Mouse (Mus musculus): ENCODE measurements around the gene Apoa5. TPM values are rescaled to one million over a fixed set of nuclear protein-coding genes. Genes with fewer than 3 reads are reported as not detected.

The Apoa5 gene
- polyA plus RNA-seq, 1 experiment from 2014 or later, result not detected

DNA sequence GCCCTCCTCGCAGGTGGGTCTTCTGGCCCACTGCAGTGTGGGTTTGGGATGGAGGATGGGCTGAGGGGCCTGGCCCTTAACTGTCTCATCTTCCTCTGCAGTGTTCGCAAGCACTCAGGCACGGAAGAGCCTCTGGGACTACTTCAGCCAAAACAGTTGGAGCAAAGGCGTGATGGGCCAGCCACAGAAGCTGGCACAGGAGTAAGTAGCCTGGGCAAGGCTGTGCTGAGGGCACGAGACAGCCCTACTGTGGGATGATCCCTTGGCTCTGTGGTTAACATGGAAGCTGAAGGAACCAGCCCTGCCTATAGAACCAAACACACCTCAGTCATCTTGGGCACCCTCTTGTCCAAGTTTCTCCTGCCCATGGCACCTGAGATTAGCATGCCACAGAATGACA is 692 bp downstream of the Apoa5 start:
- H3K4me1 ChIP-seq (ENCODE audit: control insufficient read depth in 2 of 2, insufficient read depth in 2 of 2, low read length in 2 of 2), result peaks cover 4 to 7% of the 10 kb centered on the region in 2 experiments; a peak in 2 of 4 replicates
- H3K27me3 ChIP-seq (ENCODE audit: control insufficient read depth, insufficient read depth, low read length), result peaks cover 33% of the 10 kb centered on the region
- ATAC-seq (ENCODE audit: insufficient number of reproducible peaks, insufficient read depth, low FRiP score, low read depth), result no peak
- no peak overlapping the region for H3K27ac ChIP-seq (replicated peaks in 1 of 2; ENCODE audit: control insufficient read depth in 1 of 2, insufficient read depth in 1 of 2, low read depth in 2 of 2, low read length in 2 of 2)
- 86% methylated on average over 5 of the region's 5 CpGs for WGBS
- H3K4me3 ChIP-seq (ENCODE audit: control insufficient read depth in 1 of 2, insufficient read depth in 1 of 2, low read depth in 1 of 2, low read length in 2 of 2), result no peak overlapping the region
- no peak overlapping the region for H3K9ac ChIP-seq (ENCODE audit: low read length)
- H3K36me3 ChIP-seq (ENCODE audit: control insufficient read depth, insufficient read depth, low read length), result no peaks in the 10 kb centered on the region
- H3K9me3 ChIP-seq (ENCODE audit: control insufficient read depth, low read length), result no peaks in the 10 kb centered on the region
- no peak overlapping the region for H3K4me2 ChIP-seq (ENCODE audit: low read length)

DNA sequence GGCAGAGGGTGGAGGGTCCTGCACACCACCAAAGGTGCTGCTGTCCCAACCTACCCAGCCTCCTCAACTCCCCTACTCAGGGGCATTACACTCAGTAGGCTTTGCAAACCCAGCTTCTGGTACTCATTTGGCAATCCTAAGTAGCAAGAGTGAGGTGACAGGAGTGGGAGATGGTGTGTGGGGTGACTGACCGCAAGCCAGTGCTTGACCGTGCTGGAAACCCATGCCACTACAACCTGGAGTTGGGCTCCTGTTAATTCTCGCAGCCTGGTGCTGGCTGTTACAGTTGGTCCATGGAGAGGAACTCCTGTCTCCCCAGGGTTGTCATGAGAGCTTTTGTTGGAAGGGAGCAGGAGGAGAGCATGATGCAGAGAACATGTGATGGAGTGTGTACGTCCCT is 2.3 kb downstream of the Apoa5 start:
- Histone ChIP-seq H3K9me3 (ENCODE audit: control insufficient read depth, low read length) (no peaks in the 10 kb centered on the region), H3K4me2 (ENCODE audit: low read length) (no peak overlapping the region), H3K9ac (ENCODE audit: low read length) (no peak overlapping the region), H3K4me1 (ENCODE audit: control insufficient read depth in 2 of 2, insufficient read depth in 2 of 2, low read length in 2 of 2) (peaks cover 4 to 7% of the 10 kb centered on the region in 2 experiments; a peak in 2 of 4 replicates), H3K4me3 (ENCODE audit: control insufficient read depth in 1 of 2, insufficient read depth in 1 of 2, low read depth in 1 of 2, low read length in 2 of 2) (no peak overlapping the region), H3K27me3 (ENCODE audit: control insufficient read depth, insufficient read depth, low read length) (peaks cover 33% of the 10 kb centered on the region), H3K27ac (replicated peaks in 1 of 2; ENCODE audit: control insufficient read depth in 1 of 2, insufficient read depth in 1 of 2, low read depth in 2 of 2, low read length in 2 of 2) (no peak overlapping the region), H3K36me3 (ENCODE audit: control insufficient read depth, insufficient read depth, low read length) (peaks cover 13% of the 10 kb centered on the region)
- WGBS, result 82% methylated on average over 4 of the region's 4 CpGs
- ATAC-seq (ENCODE audit: insufficient number of reproducible peaks, insufficient read depth, low FRiP score, low read depth), result no peak

DNA sequence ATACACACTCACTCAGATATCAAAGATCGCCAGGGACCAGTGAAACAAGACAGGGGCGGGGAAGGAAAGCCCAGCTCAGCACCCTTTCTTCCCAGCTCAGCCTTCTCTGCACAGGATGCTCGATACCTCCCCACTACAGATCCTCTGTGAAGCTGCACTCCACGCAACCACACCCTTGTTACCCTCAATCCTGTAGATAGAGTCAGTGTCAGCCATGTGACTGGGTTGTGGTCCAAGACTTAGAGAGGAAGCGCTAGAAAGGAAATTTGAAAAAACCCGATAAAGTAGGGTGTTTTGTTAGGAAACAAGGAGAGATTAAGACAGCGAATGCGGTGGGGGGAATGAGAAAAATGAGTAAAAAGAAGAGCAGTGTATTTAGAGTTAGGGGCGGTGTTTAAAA is 3.6 kb downstream of the Apoa5 start:
- Histone ChIP-seq H3K27me3 (ENCODE audit: control insufficient read depth, insufficient read depth, low read length) (peaks cover 33% of the 10 kb centered on the region), H3K9ac (ENCODE audit: low read length) (no peak overlapping the region), H3K4me2 (ENCODE audit: low read length) (peak overlapping the region; percentile 83), H3K27ac (replicated peaks in 1 of 2; ENCODE audit: control insufficient read depth in 1 of 2, insufficient read depth in 1 of 2, low read depth in 2 of 2, low read length in 2 of 2) (no peak overlapping the region), H3K4me3 (ENCODE audit: control insufficient read depth in 1 of 2, insufficient read depth in 1 of 2, low read depth in 1 of 2, low read length in 2 of 2) (no peak overlapping the region), H3K9me3 (ENCODE audit: control insufficient read depth, low read length) (no peaks in the 10 kb centered on the region), H3K36me3 (ENCODE audit: control insufficient read depth, insufficient read depth, low read length) (peaks cover 26% of the 10 kb centered on the region), H3K4me1 (ENCODE audit: control insufficient read depth in 2 of 2, insufficient read depth in 2 of 2, low read length in 2 of 2) (peaks cover 4 to 7% of the 10 kb centered on the region in 2 experiments; a peak in 2 of 4 replicates)
- ATAC-seq (ENCODE audit: insufficient number of reproducible peaks, insufficient read depth, low FRiP score, low read depth), result no peak; the same call in 1 of the 2 replicates
- 64% methylated on average over 9 of the region's 9 CpGs for WGBS

DNA sequence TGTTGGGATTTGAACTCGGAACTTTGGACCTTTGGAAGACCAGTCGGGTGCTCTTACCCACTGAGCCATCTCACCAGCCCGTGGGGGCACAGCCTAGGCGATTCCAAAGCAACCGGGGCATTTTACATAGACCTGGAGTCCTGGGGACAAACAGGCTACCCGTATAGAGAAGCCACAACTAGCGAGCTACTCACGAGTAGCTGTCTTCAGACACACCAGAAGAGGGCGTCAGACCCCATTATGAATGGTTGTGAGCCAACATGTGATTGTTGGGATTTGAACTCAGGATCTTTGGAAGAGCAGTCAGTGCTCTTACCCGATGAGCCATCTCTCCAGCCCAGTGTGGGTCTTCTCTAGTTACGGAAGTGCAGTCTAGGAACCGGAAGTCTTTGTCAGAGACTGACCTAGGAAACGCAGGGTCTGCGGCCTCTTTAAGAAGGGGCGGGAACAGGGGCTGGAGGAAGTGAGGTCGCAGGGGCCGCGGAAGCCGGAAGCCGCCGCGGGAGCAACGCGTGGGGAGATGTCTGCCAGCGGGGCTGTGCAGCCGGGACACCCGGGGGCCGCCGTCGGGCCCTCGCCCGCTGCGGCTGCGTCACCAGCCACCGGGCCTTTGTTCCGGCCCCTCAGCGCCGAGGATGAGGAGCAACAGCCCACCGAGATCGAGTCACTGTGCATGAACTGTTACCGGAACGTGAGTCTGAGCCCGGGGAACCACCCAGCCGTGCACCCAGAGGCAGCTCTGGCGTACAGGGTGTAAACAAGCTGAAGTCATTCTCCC is 4.4 kb downstream of the Apoa5 start, which contains the start of gene Zpr1:
Zpr1 (plus strand) TSS at position 388 of the 778 bp plus-strand sequence.
- H3K9ac ChIP-seq (ENCODE audit: low read length), result peak within 1 kb of the TSS; percentile 84
- peaks cover 4 to 7% of the 10 kb centered on the region in 2 experiments; a peak in 2 of 4 replicates for H3K4me1 ChIP-seq (ENCODE audit: control insufficient read depth in 2 of 2, insufficient read depth in 2 of 2, low read length in 2 of 2)
- peak within 1 kb of the TSS; percentile 61 to 90 for H3K4me3 ChIP-seq (ENCODE audit: control insufficient read depth in 1 of 2, insufficient read depth in 1 of 2, low read depth in 1 of 2, low read length in 2 of 2)
- 5% methylated on average over 45 of the region's 45 CpGs for WGBS
- H3K27me3 ChIP-seq (ENCODE audit: control insufficient read depth, insufficient read depth, low read length), result peaks cover 28% of the 10 kb centered on the region
- H3K4me2 ChIP-seq (ENCODE audit: low read length), result peak within 1 kb of the TSS; percentile 83
- H3K27ac ChIP-seq (replicated peaks in 1 of 2; ENCODE audit: control insufficient read depth in 1 of 2, insufficient read depth in 1 of 2, low read depth in 2 of 2, low read length in 2 of 2), result peak within 1 kb of the TSS; percentile 12 to 40; a peak in 3 of 4 replicates
- ATAC-seq (ENCODE audit: insufficient number of reproducible peaks, insufficient read depth, low FRiP score, low read depth), result peak; percentile 87
- peaks cover 34% of the 10 kb centered on the region for H3K36me3 ChIP-seq (ENCODE audit: control insufficient read depth, insufficient read depth, low read length)
- H3K9me3 ChIP-seq (ENCODE audit: control insufficient read depth, low read length), result no peaks in the 10 kb centered on the region

DNA sequence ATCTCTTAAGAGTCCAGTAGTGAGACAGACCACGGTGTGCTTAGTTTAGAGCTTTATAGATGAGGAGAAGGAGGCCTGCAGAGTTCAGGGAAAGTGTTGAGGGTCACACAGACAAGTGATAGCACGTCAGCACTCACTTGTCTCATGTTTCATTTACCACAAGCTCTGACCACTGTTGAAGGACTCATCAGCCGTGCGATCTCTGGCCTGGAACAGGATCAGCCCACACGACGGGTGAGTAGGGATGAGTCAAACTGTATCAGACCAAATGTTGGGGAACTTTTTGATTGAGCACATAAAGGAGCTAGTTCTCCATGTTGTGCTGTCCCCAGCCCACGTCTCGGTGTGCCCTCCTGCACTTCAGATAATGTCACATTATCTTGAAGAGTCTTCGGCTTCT is 6.1 kb downstream of the Apoa5 start:
- H3K36me3 ChIP-seq (ENCODE audit: control insufficient read depth, insufficient read depth, low read length), result peaks cover 50% of the 10 kb centered on the region
- no peaks in the 10 kb centered on the region for H3K9me3 ChIP-seq (ENCODE audit: control insufficient read depth, low read length)
- 64% methylated on average over 9 of the region's 9 CpGs for WGBS
- no peak overlapping the region for H3K4me3 ChIP-seq (ENCODE audit: control insufficient read depth in 1 of 2, insufficient read depth in 1 of 2, low read depth in 1 of 2, low read length in 2 of 2)
- H3K4me1 ChIP-seq (ENCODE audit: control insufficient read depth in 2 of 2, insufficient read depth in 2 of 2, low read length in 2 of 2), result peaks cover 4 to 7% of the 10 kb centered on the region in 2 experiments; a peak in 2 of 4 replicates
- H3K4me2 ChIP-seq (ENCODE audit: low read length), result no peak overlapping the region
- H3K27ac ChIP-seq (replicated peaks in 1 of 2; ENCODE audit: control insufficient read depth in 1 of 2, insufficient read depth in 1 of 2, low read depth in 2 of 2, low read length in 2 of 2), result no peak overlapping the region
- ATAC-seq (ENCODE audit: insufficient number of reproducible peaks, insufficient read depth, low FRiP score, low read depth), result no peak
- H3K27me3 ChIP-seq (ENCODE audit: control insufficient read depth, insufficient read depth, low read length), result peaks cover 16% of the 10 kb centered on the region
- no peak overlapping the region for H3K9ac ChIP-seq (ENCODE audit: low read length)

DNA sequence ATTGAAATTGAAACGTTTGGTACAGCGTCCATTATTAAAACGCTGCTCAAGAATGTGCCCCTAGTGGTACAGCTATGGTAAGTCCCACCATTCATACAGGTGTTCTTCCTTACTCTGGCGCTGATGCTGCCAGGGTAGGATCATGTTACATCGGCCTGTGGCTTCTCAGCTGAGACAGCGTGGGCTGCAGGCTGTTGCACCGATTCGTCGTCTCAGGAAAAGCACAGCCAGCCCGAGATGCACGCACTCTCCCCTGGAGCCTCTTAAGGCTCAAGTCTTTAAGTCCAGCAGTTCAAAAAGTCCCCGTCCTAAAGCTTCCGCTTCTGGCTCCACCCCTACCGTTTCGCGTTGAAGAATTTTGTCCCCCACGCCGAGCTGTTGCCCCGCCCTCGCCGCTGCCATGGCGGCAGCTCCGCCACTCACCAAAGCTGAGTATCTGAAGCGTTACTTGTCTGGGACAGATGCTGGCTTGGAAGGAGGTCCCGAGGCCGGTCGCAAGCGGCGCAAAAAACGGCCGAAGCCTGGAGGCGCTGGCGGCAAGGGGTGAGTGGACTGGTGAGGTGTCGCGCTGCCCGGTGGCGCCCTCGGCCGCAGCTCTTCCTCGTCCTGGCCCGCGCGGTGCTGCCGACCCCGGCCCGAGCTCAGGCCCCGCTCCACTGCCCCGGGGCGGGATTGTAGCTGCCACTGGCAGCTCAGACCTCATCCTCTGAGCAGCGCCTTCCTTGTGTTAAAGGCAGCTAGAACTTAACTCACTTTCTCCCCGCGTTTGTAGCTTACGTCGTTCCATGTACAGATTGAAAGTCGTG is 14.4 kb downstream of the Apoa5 start, which contains the start of gene Bud13:
Bud13 (plus strand) TSS at position 378 of the 806 bp plus-strand sequence.
- peak; percentile 80 for ATAC-seq (ENCODE audit: insufficient number of reproducible peaks, insufficient read depth, low FRiP score, low read depth)
- peak within 1 kb of the TSS; percentile 73 for H3K4me2 ChIP-seq (ENCODE audit: low read length)
- H3K4me1 ChIP-seq (ENCODE audit: control insufficient read depth in 2 of 2, insufficient read depth in 2 of 2, low read length in 2 of 2), result peaks cover 0 to 8% of the 10 kb centered on the region in 2 experiments; a peak in 2 of 4 replicates
- H3K9ac ChIP-seq (ENCODE audit: low read length), result peak within 1 kb of the TSS; percentile 90
- WGBS, result under 1% methylated on average over 55 of the region's 55 CpGs
- no peaks in the 10 kb centered on the region for H3K27me3 ChIP-seq (ENCODE audit: control insufficient read depth, insufficient read depth, low read length)
- H3K9me3 ChIP-seq (ENCODE audit: control insufficient read depth, low read length), result no peaks in the 10 kb centered on the region
- peak within 1 kb of the TSS; percentile 42 to 80 for H3K27ac ChIP-seq (replicated peaks in 1 of 2; ENCODE audit: control insufficient read depth in 1 of 2, insufficient read depth in 1 of 2, low read depth in 2 of 2, low read length in 2 of 2)
- peaks cover 62% of the 10 kb centered on the region for H3K36me3 ChIP-seq (ENCODE audit: control insufficient read depth, insufficient read depth, low read length)
- peak within 1 kb of the TSS; percentile 85 to 88 for H3K4me3 ChIP-seq (ENCODE audit: control insufficient read depth in 1 of 2, insufficient read depth in 1 of 2, low read depth in 1 of 2, low read length in 2 of 2)

DNA sequence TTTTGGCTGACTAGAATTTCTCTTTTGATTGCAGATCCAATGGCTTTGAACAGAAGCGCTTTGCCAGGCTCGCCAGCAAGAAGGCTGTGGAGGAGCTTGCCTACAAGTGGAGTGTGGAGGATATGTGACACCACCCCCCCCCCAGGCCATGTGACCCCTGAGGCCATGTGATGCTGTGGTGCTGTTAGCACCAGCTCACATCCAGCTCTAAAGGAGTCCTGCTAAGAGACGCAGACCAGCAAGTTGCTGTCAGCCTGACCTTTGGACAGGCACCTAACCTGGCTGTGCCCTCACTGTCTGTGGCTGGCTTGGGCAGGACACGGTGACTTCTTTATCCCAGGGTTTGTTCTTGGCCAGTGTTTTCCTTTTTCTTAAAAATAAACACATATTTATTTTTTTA is 29.9 kb downstream of the Apoa5 start:
- WGBS, result 75% methylated on average over 4 of the region's 4 CpGs
- H3K4me1 ChIP-seq (ENCODE audit: control insufficient read depth in 2 of 2, insufficient read depth in 2 of 2, low read length in 2 of 2), result no peaks in the 10 kb centered on the region
- H3K9ac ChIP-seq (ENCODE audit: low read length), result no peak overlapping the region
- no peak overlapping the region for H3K4me3 ChIP-seq (ENCODE audit: control insufficient read depth in 1 of 2, insufficient read depth in 1 of 2, low read depth in 1 of 2, low read length in 2 of 2)
- H3K36me3 ChIP-seq (ENCODE audit: control insufficient read depth, insufficient read depth, low read length), result peaks cover 59% of the 10 kb centered on the region
- H3K9me3 ChIP-seq (ENCODE audit: control insufficient read depth, low read length), result no peaks in the 10 kb centered on the region
- H3K27ac ChIP-seq (replicated peaks in 1 of 2; ENCODE audit: control insufficient read depth in 1 of 2, insufficient read depth in 1 of 2, low read depth in 2 of 2, low read length in 2 of 2), result no peak overlapping the region
- no peak for ATAC-seq (ENCODE audit: insufficient number of reproducible peaks, insufficient read depth, low FRiP score, low read depth)
- H3K4me2 ChIP-seq (ENCODE audit: low read length), result no peak overlapping the region
- H3K27me3 ChIP-seq (ENCODE audit: control insufficient read depth, insufficient read depth, low read length), result no peaks in the 10 kb centered on the region
